Mouse (Mus musculus): Measurements from ENCODE around the gene Zfp385c.

The Zfp385c gene

GRCm38 (mm10) chr11:100718462-100718861 is 26.2 kb upstream of the Zfp385c start:
- ATAC-seq (ENCODE audit: low TSS enrichment), result no peak

- ATAC-seq (ENCODE audit: low TSS enrichment), result no peak
Measured at GRCm38 (mm10) chr11:100716649-100717048, 24.4 kb upstream of the Zfp385c start.

GRCm38 (mm10) chr11:100714948-100715347 is 22.7 kb upstream of the Zfp385c start:
- ATAC-seq (ENCODE audit: low TSS enrichment), result no peak

GRCm38 (mm10) chr11:100714534-100714915 is 22.3 kb upstream of the Zfp385c start:
- no peak for ATAC-seq (ENCODE audit: low TSS enrichment)

- peak; percentile 26; the same call in 1 of the 2 replicates for ATAC-seq (ENCODE audit: low TSS enrichment)
Measured at GRCm38 (mm10) chr11:100713735-100714533, 21.7 kb upstream of the Zfp385c start, which contains the start of gene Hspb9. Gene Hspb9 (plus strand): TSS chr11:100713850.

GRCm38 (mm10) chr11:100713174-100713573 is 20.9 kb upstream of the Zfp385c start:
- no peak for ATAC-seq (ENCODE audit: low TSS enrichment)

GRCm38 (mm10) chr11:100711783-100712615 is 19.7 kb upstream of the Zfp385c start, which contains the start of gene Kat2a:
Gene Kat2a (minus strand): TSS chr11:100712465.
- ATAC-seq (ENCODE audit: low TSS enrichment), result peak; percentile 78

GRCm38 (mm10) chr11:100710977-100711376 is 18.7 kb upstream of the Zfp385c start:
- ATAC-seq (ENCODE audit: low TSS enrichment), result no peak

GRCm38 (mm10) chr11:100710528-100710927 is 18.3 kb upstream of the Zfp385c start:
- no peak for ATAC-seq (ENCODE audit: low TSS enrichment)

GRCm38 (mm10) chr11:100709201-100709810 is 17.1 kb upstream of the Zfp385c start:
- ATAC-seq (ENCODE audit: low TSS enrichment), result no peak

- no peak for ATAC-seq (ENCODE audit: low TSS enrichment)
Measured at GRCm38 (mm10) chr11:100705095-100705747, 13.0 kb upstream of the Zfp385c start.

GRCm38 (mm10) chr11:100703851-100704531 is 11.7 kb upstream of the Zfp385c start, which contains the start of gene Dhx58:
Gene Dhx58 (minus strand): TSS chr11:100704271.
- ATAC-seq (ENCODE audit: low TSS enrichment), result no peak

GRCm38 (mm10) chr11:100703366-100703765 is 11.1 kb upstream of the Zfp385c start:
- no peak for ATAC-seq (ENCODE audit: low TSS enrichment)

- ATAC-seq (ENCODE audit: low TSS enrichment), result no peak
Measured at GRCm38 (mm10) chr11:100702906-100703305, 10.7 kb upstream of the Zfp385c start.

GRCm38 (mm10) chr11:100702081-100702851 is 10.0 kb upstream of the Zfp385c start:
- ATAC-seq (ENCODE audit: low TSS enrichment), result 0 out of 2 replicates have a peak, but pooled peaks have one; percentile 54

GRCm38 (mm10) chr11:100701301-100701700 is 9.0 kb upstream of the Zfp385c start:
- no peak for ATAC-seq (ENCODE audit: low TSS enrichment)

- no peak for ATAC-seq (ENCODE audit: low TSS enrichment)
Measured at GRCm38 (mm10) chr11:100700710-100701109, 8.5 kb upstream of the Zfp385c start.

GRCm38 (mm10) chr11:100697921-100698320 is 5.7 kb upstream of the Zfp385c start:
- ATAC-seq (ENCODE audit: low TSS enrichment), result no peak

- ATAC-seq (ENCODE audit: low TSS enrichment), result no peak
Measured at GRCm38 (mm10) chr11:100694926-100695325, 2.7 kb upstream of the Zfp385c start.

GRCm38 (mm10) chr11:100693154-100693553 is 899 bp upstream of the Zfp385c start:
- no peak for ATAC-seq (ENCODE audit: low TSS enrichment)

Measured in frontal cortex, adult (tissue).